Mouse (Mus musculus) CH12.LX (cell line): ENCODE measurements at regions not wholly inside any gene's neighbourhood (a gene's known extent, or its start where the extent isn't known, plus 50 kb on each side); places are given as distances from the start of the nearest gene placed in this dataset.

Experiments
- CHD1 ChIP-seq: IDR thresholded peaks from 2 replicates; pipeline ENCODE4 v1.6.1; 2012; ENCODE audit warnings: low read depth, low read length, improper control_type of control experiment, inconsistent platforms
- CTCF ChIP-seq, 2 experiments: IDR thresholded peaks in 1 of 2; conservative IDR thresholded peaks in 1 of 2; 2 replicates each; pipeline ENCODE4 v1.5.1; 2011 to 2012; ENCODE audit warnings: low read depth in 2 of 2, low read length in 2 of 2, improper control_type of control experiment in 1 of 2, inconsistent platforms in 1 of 2, mild to moderate bottlenecking in 1 of 2, moderate library complexity in 1 of 2
- EP300 ChIP-seq: IDR thresholded peaks from 2 replicates; pipeline ENCODE4 v1.6.1; 2011; ENCODE audit warnings: low read length, improper control_type of control experiment
- HCFC1 ChIP-seq: IDR thresholded peaks from 2 replicates; pipeline ENCODE4 v1.6.1; 2012; ENCODE audit warnings: low read depth, mild to moderate bottlenecking, inconsistent platforms, low read length, improper control_type of control experiment
- MAX ChIP-seq: IDR thresholded peaks from 2 replicates; pipeline ENCODE4 v1.6.1; 2011; ENCODE audit warnings: low read length, improper control_type of control experiment
- MXI1 ChIP-seq: IDR thresholded peaks from 2 replicates; pipeline ENCODE4 v1.6.1; 2011; ENCODE audit warnings: mild to moderate bottlenecking, low read depth, low read length, improper control_type of control experiment
- POLR2A ChIP-seq: IDR thresholded peaks from 2 replicates; pipeline ENCODE4 v1.6.1; 2011; ENCODE audit warnings: low read depth, mild to moderate bottlenecking, improper control_type of control experiment, low read length
- SIN3A ChIP-seq: IDR thresholded peaks from 2 replicates; pipeline ENCODE4 v1.6.1; 2012; ENCODE audit warnings: low read length, improper control_type of control experiment, inconsistent platforms
- TBP ChIP-seq: conservative IDR thresholded peaks from 2 replicates; pipeline ENCODE4 v1.6.1; 2011; ENCODE audit warnings: low read depth, low read length, improper control_type of control experiment
- UBTF ChIP-seq: IDR thresholded peaks from 2 replicates; pipeline ENCODE4 v1.6.1; 2012; ENCODE audit warnings: low read depth, mild to moderate bottlenecking, inconsistent platforms, low read length, improper control_type of control experiment, moderate library complexity
- USF1 ChIP-seq: IDR thresholded peaks from 2 replicates; pipeline ENCODE4 v1.6.1; 2014; ENCODE audit warnings: low read depth, mild to moderate bottlenecking, inconsistent platforms, low read length, improper control_type of control experiment
- ZKSCAN1 ChIP-seq: IDR thresholded peaks from 2 replicates; pipeline ENCODE4 v1.6.1; 2012; ENCODE audit warnings: low read depth, inconsistent platforms, low read length, improper control_type of control experiment, borderline replicate concordance

DNA sequence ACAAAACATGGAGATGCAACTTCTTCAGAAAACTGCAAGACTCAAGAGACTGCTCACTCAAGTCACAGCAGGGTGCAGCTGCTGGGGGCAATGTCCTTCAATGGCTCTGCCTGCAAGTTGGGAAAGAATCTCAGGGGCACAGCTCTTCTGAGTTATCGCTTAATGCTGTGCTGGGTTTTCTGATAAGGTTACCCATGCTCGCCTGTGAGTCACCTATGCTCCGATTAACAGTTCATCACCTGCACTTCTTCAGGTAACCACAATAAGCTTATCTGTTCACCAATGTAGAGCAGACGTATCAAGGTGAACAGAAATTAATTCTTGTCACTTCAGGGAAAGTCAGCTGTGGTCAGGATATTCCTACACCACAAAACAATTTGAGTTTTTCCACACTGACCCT lies 1198.2 kb downstream of the Diaph3 start:
- TF ChIP-seq CHD1, result no peak
- no peak for TF ChIP-seq CTCF (conservative IDR thresholded peaks at IDR 0.05 in 1 of 2, IDR thresholded peaks at IDR 0.05 in 1 of 2; ENCODE audit: low read depth in 2 of 2, low read length in 2 of 2)
- no peak for TF ChIP-seq USF1
- TF ChIP-seq SIN3A, result no peak
- no peak for TF ChIP-seq POLR2A
- TF ChIP-seq TBP, result no peak
- TF ChIP-seq HCFC1, result no peak
- TF ChIP-seq EP300, result no peak
- no peak for TF ChIP-seq ZKSCAN1
- no peak for TF ChIP-seq MXI1
- no peak for TF ChIP-seq MAX
- TF ChIP-seq UBTF, result no peak
